Mouse (Mus musculus) liver, postnatal 0 days (tissue): ENCODE results near the gene Evi5.

Experiments
- CTCF ChIP-seq: sonication (generic); IDR thresholded peaks from 2 replicates; pipeline ENCODE4 v1.5.1; 2016; ENCODE audit warnings: antibody characterized with exemption, low read depth
- EP300 ChIP-seq: IDR thresholded peaks from 2 replicates; pipeline ENCODE4 v1.6.1; 2016; ENCODE audit warnings: antibody characterized with exemption, low read depth, mild to moderate bottlenecking

- TF ChIP-seq CTCF (no peak), EP300 (no peak)
These were observed 173.2 kb downstream of the Evi5 start for GRCm38 (mm10) chr5:107701658-107702057.
